Mouse (Mus musculus) liver, embryonic 18 days (tissue): Measurements from ENCODE around the gene Efna5. TPM values are rescaled to one million over a fixed set of nuclear protein-coding genes. Genes with fewer than 3 reads are reported as not detected.

Experiments
- polyA plus RNA-seq: library from polyadenylated mRNA; depleted of rRNA; stranded (reverse); fragments of >200 nt; gene quantifications from 2 replicates; pipeline ENCODE4 v1.2.3, GENCODE M21; 2012; rRNA removed

The Efna5 gene
- polyA plus RNA-seq: 0.72 and 0.82 TPM in 2 replicates

GRCm38 (mm10) chr17:62881176-62881790 is at the start of gene Efna5:
Efna5 (minus strand) TSS chr17:62881317.

